Mouse (Mus musculus) myocyte (in vitro differentiated cells): Measurements from ENCODE around the gene Exph5.

ENCODE experiments used
- MAX ChIP-seq: IDR thresholded peaks from one replicate; pipeline ENCODE4 v1.6.1; 2011; ENCODE audit warnings: low read depth, mild to moderate bottlenecking, control low read depth
- POLR2A ChIP-seq: IDR thresholded peaks from one replicate; pipeline ENCODE4 v1.6.1; 2011; ENCODE audit warnings: low read depth, mild to moderate bottlenecking, control low read depth, moderate library complexity; ENCODE audit not compliant: insufficient read length

- TF ChIP-seq MAX: no peak
- TF ChIP-seq POLR2A: no peak
Measured at GRCm38 (mm10) chr9:53376820-53377219, 75.3 kb downstream of the Exph5 start.
